Mouse (Mus musculus) erythroblast, embryonic 14.5 days (primary cell): ENCODE data around the gene Wrnip1. TPM values are rescaled to one million over a fixed set of nuclear protein-coding genes. Genes with fewer than 3 reads are reported as not detected.
A peak's percentile ranks its signal among the peaks of the same experiment; 100 is the strongest.

Experiments used
- H3K27me3 ChIP-seq: 2 replicates; pipeline ENCODE4 v1.6.1; 2012; ENCODE audit warnings: inconsistent platforms; ENCODE audit not compliant: control insufficient read depth
- H3K36me3 ChIP-seq: 2 replicates; pipeline ENCODE4 v1.6.1; 2012; ENCODE audit warnings: mild to moderate bottlenecking, inconsistent platforms; ENCODE audit not compliant: control insufficient read depth
- H3K4me1 ChIP-seq: 2 replicates; pipeline ENCODE4 v1.6.1; 2012; ENCODE audit warnings: inconsistent platforms; ENCODE audit not compliant: control insufficient read depth
- H3K4me3 ChIP-seq: replicated peaks from 2 replicates; pipeline ENCODE3; 2012; ENCODE audit warnings: moderate library complexity, mild to moderate bottlenecking, inconsistent platforms
- H3K9me3 ChIP-seq: 2 replicates; pipeline ENCODE4 v1.6.1; 2012; ENCODE audit warnings: low read length, inconsistent platforms, mixed read lengths; ENCODE audit not compliant: control insufficient read depth
- GATA1 ChIP-seq: IDR thresholded peaks from 2 replicates; pipeline ENCODE4 v1.6.1; 2012; ENCODE audit warnings: low read length, inconsistent platforms, mixed read lengths
- TAL1 ChIP-seq: IDR thresholded peaks from 3 replicates; pipeline ENCODE4 v1.6.1; 2012; ENCODE audit warnings: low read length, inconsistent platforms, mixed read lengths
- polyA plus RNA-seq: library from polyadenylated mRNA; stranded (reverse); fragments of >175 nt; gene quantifications from 2 replicates; pipeline ENCODE4 v1.2.3, GENCODE M21; 2012

Gene Wrnip1
- polyA plus RNA-seq, 1 experiment, result 3.6 TPM

- TF ChIP-seq TAL1, result no peak
- H3K4me3 ChIP-seq, result peak overlapping the region; percentile 88
- peaks cover 19% of the 10 kb centered on the region for H3K36me3 ChIP-seq
- peaks cover 35% of the 10 kb centered on the region for H3K4me1 ChIP-seq
- H3K9me3 ChIP-seq, result no peaks in the 10 kb centered on the region
- no peaks in the 10 kb centered on the region; the same call in 1 of the 2 replicates for H3K27me3 ChIP-seq
Observed at GRCm38 (mm10) chr13:32800859-32801258, 979 bp upstream of the Wrnip1 start.

GRCm38 (mm10) chr13:32802259-32803081 lies 632 bp downstream of the Wrnip1 start, which contains the start of gene D930007J09Rik:
Gene D930007J09Rik (minus strand): TSS chr13:32802849.
- Histone ChIP-seq H3K4me1 (peaks cover 38% of the 10 kb centered on the region), H3K9me3 (no peaks in the 10 kb centered on the region), H3K27me3 (no peaks in the 10 kb centered on the region; the same call in 1 of the 2 replicates), H3K4me3 (peak within 1 kb of the TSS; percentile 88), H3K36me3 (peaks cover 33% of the 10 kb centered on the region)
- TF ChIP-seq TAL1 (no peak), GATA1 (no peak)

- H3K4me1 ChIP-seq, result peaks cover 38% of the 10 kb centered on the region
- no peaks in the 10 kb centered on the region for H3K27me3 ChIP-seq
- peak overlapping the region; percentile 88 for H3K4me3 ChIP-seq
- H3K36me3 ChIP-seq, result peaks cover 46% of the 10 kb centered on the region
- TF ChIP-seq GATA1 (no peak), TAL1 (no peak)
- H3K9me3 ChIP-seq, result no peaks in the 10 kb centered on the region
Observed at GRCm38 (mm10) chr13:32803701-32804345, 2.0 kb downstream of the Wrnip1 start.

- Histone ChIP-seq H3K9me3 (no peaks in the 10 kb centered on the region), H3K4me3 (no peak overlapping the region)
Observed at GRCm38 (mm10) chr13:32806820-32807219, 5.0 kb downstream of the Wrnip1 start.

GRCm38 (mm10) chr13:32807624-32808023 lies 5.8 kb downstream of the Wrnip1 start:
- peaks cover 71% of the 10 kb centered on the region for H3K36me3 ChIP-seq
- TF ChIP-seq TAL1, result no peak
- no peak for TF ChIP-seq GATA1

More at GRCm38 (mm10) chr13:32806820-32807219, 5.0 kb downstream of the Wrnip1 start:
- peaks cover 66% of the 10 kb centered on the region for H3K36me3 ChIP-seq
- H3K27me3 ChIP-seq, result no peaks in the 10 kb centered on the region
- TF ChIP-seq TAL1 (no peak), GATA1 (no peak)
- peaks cover 28% of the 10 kb centered on the region for H3K4me1 ChIP-seq

GRCm38 (mm10) chr13:32819241-32819640 lies 17.4 kb downstream of the Wrnip1 start:
- peaks cover 76% of the 10 kb centered on the region for H3K36me3 ChIP-seq
- H3K27me3 ChIP-seq, result no peaks in the 10 kb centered on the region
- TF ChIP-seq GATA1 (no peak), TAL1 (no peak)
- no peaks in the 10 kb centered on the region for H3K9me3 ChIP-seq
- H3K4me3 ChIP-seq, result no peak overlapping the region
- no peaks in the 10 kb centered on the region for H3K4me1 ChIP-seq

More at GRCm38 (mm10) chr13:32807624-32808023, 5.8 kb downstream of the Wrnip1 start:
- H3K27me3 ChIP-seq, result no peaks in the 10 kb centered on the region
- H3K4me1 ChIP-seq, result peaks cover 20% of the 10 kb centered on the region
- no peak overlapping the region for H3K4me3 ChIP-seq
- H3K9me3 ChIP-seq, result no peaks in the 10 kb centered on the region

GRCm38 (mm10) chr13:32819926-32820325 lies 18.1 kb downstream of the Wrnip1 start:
- Histone ChIP-seq H3K9me3 (no peaks in the 10 kb centered on the region), H3K27me3 (no peaks in the 10 kb centered on the region), H3K36me3 (peaks cover 72% of the 10 kb centered on the region), H3K4me3 (no peak overlapping the region), H3K4me1 (no peaks in the 10 kb centered on the region)
- TF ChIP-seq TAL1 (no peak), GATA1 (no peak)

- no peaks in the 10 kb centered on the region for H3K9me3 ChIP-seq
- H3K36me3 ChIP-seq, result peaks cover 60% of the 10 kb centered on the region
- no peaks in the 10 kb centered on the region for H3K4me1 ChIP-seq
- H3K4me3 ChIP-seq, result no peak overlapping the region
- TF ChIP-seq TAL1 (no peak), GATA1 (no peak)
- H3K27me3 ChIP-seq, result no peaks in the 10 kb centered on the region
Observed at GRCm38 (mm10) chr13:32821671-32822070, 19.8 kb downstream of the Wrnip1 start.

- Histone ChIP-seq H3K9me3 (no peaks in the 10 kb centered on the region), H3K27me3 (no peaks in the 10 kb centered on the region), H3K36me3 (peaks cover 46% of the 10 kb centered on the region), H3K4me1 (no peaks in the 10 kb centered on the region), H3K4me3 (no peak overlapping the region)
- TF ChIP-seq TAL1 (no peak), GATA1 (no peak)
Observed at GRCm38 (mm10) chr13:32823126-32823525, 21.3 kb downstream of the Wrnip1 start.
